Mouse (Mus musculus) midbrain, postnatal 0 days (tissue): ENCODE results near the gene Cfap20. TPM values are rescaled to one million over a fixed set of nuclear protein-coding genes. Genes with fewer than 3 reads are reported as not detected.

Experiments
- ATAC-seq: fragments of 200-750 bp; cut with Nextera tagmentation; 2 replicates; pipeline ENCODE4 v1.8.0; 2017; ENCODE audit warnings: moderate number of reproducible peaks, mild to moderate bottlenecking, moderate TSS enrichment, moderate library complexity; ENCODE audit not compliant: low FRiP score
- DNase-seq: peaks from one replicate; pipeline ENCODE4 v3.0.0-alpha.2; 2015; ENCODE audit warnings: low spot score
- H3K27ac ChIP-seq: fragments of 300-500 bp; sonication (generic); 2 replicates; pipeline ENCODE4 v1.5.1; 2014; ENCODE audit warnings: low read depth, mild to moderate bottlenecking, low read length, mixed read lengths
- H3K27me3 ChIP-seq: fragments of 300-500 bp; sonication (generic); 2 replicates; pipeline ENCODE4 v1.6.1; 2014; ENCODE audit warnings: low read length, control low read depth, mixed read lengths; ENCODE audit not compliant: insufficient read depth
- H3K36me3 ChIP-seq: fragments of 300-500 bp; sonication (generic); 2 replicates; pipeline ENCODE4 v1.6.1; 2014; ENCODE audit warnings: low read length, control low read depth, mixed read lengths; ENCODE audit not compliant: insufficient read depth
- H3K4me1 ChIP-seq: fragments of 300-500 bp; sonication (generic); 2 replicates; pipeline ENCODE4 v1.6.1; 2014; ENCODE audit warnings: mild to moderate bottlenecking, control low read depth, antibody characterized with exemption, low read length, mixed read lengths; ENCODE audit not compliant: insufficient read depth
- H3K4me2 ChIP-seq: fragments of 300-500 bp; sonication (generic); 2 replicates; pipeline ENCODE4 v1.6.1; 2014; ENCODE audit warnings: low read depth, mild to moderate bottlenecking, low read length, mixed read lengths; ENCODE audit not compliant: poor library complexity, severe bottlenecking
- H3K4me3 ChIP-seq: fragments of 300-500 bp; sonication (generic); 2 replicates; pipeline ENCODE4 v1.5.1; 2014; ENCODE audit warnings: low read depth, mild to moderate bottlenecking, low read length, moderate library complexity
- H3K9ac ChIP-seq: fragments of 300-500 bp; sonication (generic); replicated peaks from 2 replicates; pipeline ENCODE4 v1.6.1; 2014; ENCODE audit warnings: mild to moderate bottlenecking, low read length, moderate library complexity, mixed read lengths; ENCODE audit not compliant: poor library complexity, severe bottlenecking
- H3K9me3 ChIP-seq: fragments of 300-500 bp; sonication (generic); 2 replicates; pipeline ENCODE4 v1.6.1; 2016; ENCODE audit warnings: low read length, control low read depth
- CTCF ChIP-seq: IDR thresholded peaks from 2 replicates; pipeline ENCODE4 v1.5.1; 2016; ENCODE audit warnings: antibody characterized with exemption, mild to moderate bottlenecking
- WGBS: fragments of 180-500 bp; shearing (Covaris S2); extraction: QIAGEN DNeasy Blood & Tissue Kit; methylation state at CpG from one replicate; pipeline ENCODE4 v1.1.7; 2014; 5-methylcytosine and 5-hydroxymethylcytosine counted together
- polyA plus RNA-seq: library from polyadenylated mRNA; unstranded; fragments of >200 nt; fragmentation: Nextera tagmentation; extraction: Ambion mirVana; gene quantifications from 2 replicates; pipeline ENCODE4 v1.2.1, GENCODE M21; 2015
- total RNA-seq: library from RNA; depleted of rRNA; stranded (reverse); fragments of >200 nt; gene quantifications from 2 replicates; pipeline ENCODE4 v1.2.3, GENCODE M21; 2014

Gene Cfap20
- total and polyA plus RNA-seq, 2 experiments from 2014 or later: 80.4 to 129 TPM

GRCm38 (mm10) chr8:95447661-95448060, 13.0 kb upstream of the Cfap20 start:
- Histone ChIP-seq H3K9ac (no peak overlapping the region), H3K27me3 (no peaks in the 10 kb centered on the region), H3K9me3 (no peaks in the 10 kb centered on the region), H3K36me3 (peaks cover 28% of the 10 kb centered on the region), H3K4me3 (no peak overlapping the region), H3K4me1 (no peaks in the 10 kb centered on the region), H3K4me2 (no peak overlapping the region), H3K27ac (no peak overlapping the region)
- DNase-seq: no peak
- no peak for ATAC-seq
- 94% methylated on average over 7 of the region's 7 CpGs for WGBS
- no peak for TF ChIP-seq CTCF

GRCm38 (mm10) chr8:95445042-95445441, 10.4 kb upstream of the Cfap20 start:
- no peak overlapping the region for H3K27ac ChIP-seq
- H3K9ac ChIP-seq: no peak overlapping the region
- no peak overlapping the region for H3K4me3 ChIP-seq
- ATAC-seq (no peak), DNase-seq (no peak)
- 79% methylated on average over 4 of the region's 4 CpGs for WGBS
- H3K4me2 ChIP-seq: no peak overlapping the region
- H3K9me3 ChIP-seq: no peaks in the 10 kb centered on the region
- H3K27me3 ChIP-seq: no peaks in the 10 kb centered on the region
- peaks cover 14% of the 10 kb centered on the region for H3K36me3 ChIP-seq
- TF ChIP-seq CTCF: no peak
- H3K4me1 ChIP-seq: no peaks in the 10 kb centered on the region

GRCm38 (mm10) chr8:95441491-95442039, 6.9 kb upstream of the Cfap20 start:
- H3K9ac ChIP-seq: no peak overlapping the region
- H3K27ac ChIP-seq: no peak overlapping the region
- H3K36me3 ChIP-seq: no peaks in the 10 kb centered on the region
- DNase-seq: no peak
- WGBS: 56% methylated on average over 5 of the region's 5 CpGs
- no peak overlapping the region for H3K4me3 ChIP-seq
- H3K27me3 ChIP-seq: no peaks in the 10 kb centered on the region
- H3K4me1 ChIP-seq: no peaks in the 10 kb centered on the region
- no peaks in the 10 kb centered on the region for H3K9me3 ChIP-seq
- no peak overlapping the region for H3K4me2 ChIP-seq
- no peak for TF ChIP-seq CTCF
- ATAC-seq: no peak

GRCm38 (mm10) chr8:95440168-95440709, 5.6 kb upstream of the Cfap20 start:
- ATAC-seq: no peak
- no peak overlapping the region for H3K9ac ChIP-seq
- H3K27me3 ChIP-seq: no peaks in the 10 kb centered on the region
- H3K36me3 ChIP-seq: no peaks in the 10 kb centered on the region
- DNase-seq: no peak
- no peak overlapping the region for H3K27ac ChIP-seq
- WGBS: 85% methylated on average over 5 of the region's 5 CpGs
- no peak for TF ChIP-seq CTCF
- no peaks in the 10 kb centered on the region for H3K9me3 ChIP-seq
- no peak overlapping the region for H3K4me2 ChIP-seq
- H3K4me3 ChIP-seq: no peak overlapping the region
- no peaks in the 10 kb centered on the region for H3K4me1 ChIP-seq

GRCm38 (mm10) chr8:95439421-95439820, 4.8 kb upstream of the Cfap20 start:
- no peak for DNase-seq

GRCm38 (mm10) chr8:95437341-95437992, 2.8 kb upstream of the Cfap20 start:
- Histone ChIP-seq H3K9ac (no peak overlapping the region), H3K36me3 (no peaks in the 10 kb centered on the region), H3K4me3 (no peak overlapping the region), H3K27me3 (no peaks in the 10 kb centered on the region), H3K4me2 (no peak overlapping the region), H3K9me3 (no peaks in the 10 kb centered on the region), H3K4me1 (peaks cover 7% of the 10 kb centered on the region; the same call in 1 of the 2 replicates), H3K27ac (no peak overlapping the region)
- ATAC-seq (no peak), DNase-seq (no peak)
- no peak for TF ChIP-seq CTCF
- WGBS: 55% methylated on average over 5 of the region's 5 CpGs

More at GRCm38 (mm10) chr8:95439421-95439820, 4.8 kb upstream of the Cfap20 start:
- Histone ChIP-seq H3K4me3 (no peak overlapping the region), H3K9ac (no peak overlapping the region), H3K27ac (no peak overlapping the region), H3K36me3 (no peaks in the 10 kb centered on the region), H3K9me3 (no peaks in the 10 kb centered on the region), H3K4me1 (no peaks in the 10 kb centered on the region), H3K4me2 (no peak overlapping the region), H3K27me3 (no peaks in the 10 kb centered on the region)
- ATAC-seq: no peak
- WGBS: 98% methylated on average over 2 of the region's 2 CpGs
- no peak for TF ChIP-seq CTCF
